Mouse (Mus musculus): ENCODE measurements around the gene Acaa1b. TPM values are rescaled to one million over a fixed set of nuclear protein-coding genes. Genes with fewer than 3 reads are reported as not detected.

Gene Acaa1b
- 0.84 and 1.2 TPM in 2 replicates for polyA plus RNA-seq (2014; fragmentation: Nextera tagmentation; extraction: Ambion mirVana)

DNA sequence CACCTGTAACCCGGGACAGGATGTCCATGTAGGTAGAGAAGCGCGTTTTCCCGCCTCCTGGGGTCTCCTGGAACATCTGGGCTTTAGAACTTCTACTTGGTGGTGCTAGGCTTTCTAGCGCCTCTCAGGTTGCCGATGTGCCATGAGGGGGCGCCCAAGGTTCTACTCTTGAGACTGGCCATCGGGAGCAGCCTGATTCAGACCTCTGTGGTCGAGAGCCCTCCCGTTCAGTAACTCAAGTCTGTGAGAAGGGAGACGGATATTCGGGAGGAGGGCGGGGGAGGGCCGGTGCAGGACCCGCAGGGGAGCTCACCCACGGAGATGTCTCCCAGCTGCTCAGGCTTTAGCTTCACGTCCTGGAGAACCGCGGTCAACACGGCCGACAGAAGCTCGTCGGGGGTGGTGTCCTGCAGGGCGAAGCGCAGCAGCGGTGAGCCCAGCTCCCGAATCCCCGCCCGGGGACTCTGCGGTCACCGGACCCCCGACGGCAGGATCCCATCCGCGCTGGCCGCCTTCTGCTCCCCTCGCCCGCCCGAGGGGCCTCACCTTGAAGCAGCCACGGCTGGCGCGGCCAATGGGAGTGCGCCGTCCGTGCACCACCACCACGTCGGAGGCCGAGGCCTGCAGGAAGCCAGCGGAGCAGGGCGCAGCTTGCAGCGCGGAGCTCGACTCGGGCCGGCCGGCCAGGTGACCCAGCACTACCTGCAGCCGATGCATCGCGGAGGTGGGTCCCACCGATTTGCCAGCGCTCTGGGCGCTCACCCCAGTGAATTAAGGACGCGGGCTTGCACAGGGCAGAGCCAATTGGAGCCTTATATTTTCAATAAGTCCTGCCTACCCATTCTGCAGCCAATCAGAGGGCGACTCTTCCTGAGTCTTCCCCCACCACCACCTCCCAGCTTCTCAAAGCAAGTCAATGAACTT lies at the start of gene Acaa1b:
TSS of gene Acaa1b (minus strand) at position 816 of the 924 bp plus-strand sequence.
- Histone ChIP-seq H3K9ac (ENCODE audit: low read length) (peak within 1 kb of the TSS; percentile 35; the same call in 1 of the 2 replicates), H3K4me3 (ENCODE audit: low read depth, low read length) (peak within 1 kb of the TSS; percentile 43), H3K36me3 (ENCODE audit: control insufficient read depth, insufficient read depth, low read length) (no peaks in the 10 kb centered on the region), H3K4me1 (replicated peaks; ENCODE audit: control insufficient read depth, insufficient read depth, low read length) (no peaks in the 10 kb centered on the region), H3K4me2 (ENCODE audit: low read depth, low read length, severe bottlenecking) (peak within 1 kb of the TSS; percentile 60), H3K9me3 (ENCODE audit: control insufficient read depth, low read length) (no peaks in the 10 kb centered on the region), H3K27ac (ENCODE audit: low read depth, low read length) (no peak within 1 kb of the TSS), H3K27me3 (ENCODE audit: control insufficient read depth, insufficient read depth, low read length) (peaks cover 3% of the 10 kb centered on the region; the same call in 1 of the 2 replicates)
- peak; percentile 90 for ATAC-seq (replicated peaks; ENCODE audit: low FRiP score)
- WGBS = 1% methylated on average over 65 of the region's 65 CpGs
- DNase-seq (ENCODE audit: low spot score) = peak; percentile 89

DNA sequence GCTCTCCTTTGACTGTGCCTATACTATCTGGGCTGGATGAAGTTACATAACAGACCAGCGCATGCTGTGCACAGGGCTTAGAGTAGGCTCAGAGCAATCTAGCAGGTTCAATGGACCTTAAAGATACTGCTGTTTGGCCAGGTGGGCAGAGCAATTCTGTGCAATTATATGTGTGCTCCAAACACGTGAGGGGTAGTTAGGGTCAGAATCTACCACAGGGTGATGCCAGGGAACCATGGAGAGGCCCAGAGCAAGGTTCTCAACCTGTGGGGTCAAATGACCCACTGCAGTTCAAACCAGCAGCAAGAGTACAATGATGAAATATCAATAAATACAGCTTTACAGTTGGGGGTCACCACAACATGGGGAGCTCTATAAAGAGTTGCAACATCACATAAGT lies 49.8 kb upstream of the Acaa1b start:
- DNase-seq (ENCODE audit: low spot score) (no peak), ATAC-seq (replicated peaks; ENCODE audit: low FRiP score) (no peak)
- no peaks in the 10 kb centered on the region for H3K36me3 ChIP-seq (ENCODE audit: control insufficient read depth, insufficient read depth, low read length)
- H3K4me3 ChIP-seq (ENCODE audit: low read depth, low read length) = no peak overlapping the region
- H3K9ac ChIP-seq (ENCODE audit: low read length) = no peak overlapping the region
- H3K4me1 ChIP-seq (replicated peaks; ENCODE audit: control insufficient read depth, insufficient read depth, low read length) = no peaks in the 10 kb centered on the region
- no peaks in the 10 kb centered on the region; the same call in 1 of the 2 replicates for H3K9me3 ChIP-seq (ENCODE audit: control insufficient read depth, low read length)
- 76% methylated on average over 2 of the region's 2 CpGs for WGBS
- H3K27ac ChIP-seq (ENCODE audit: low read depth, low read length) = no peak overlapping the region
- H3K27me3 ChIP-seq (ENCODE audit: control insufficient read depth, insufficient read depth, low read length) = no peaks in the 10 kb centered on the region
- no peak overlapping the region for H3K4me2 ChIP-seq (ENCODE audit: low read depth, low read length, severe bottlenecking)

GRCm38 (mm10) chr9:119205756-119206155 lies 48.9 kb upstream of the Acaa1b start:
- Histone ChIP-seq H3K36me3 (ENCODE audit: control insufficient read depth, insufficient read depth, low read length) (no peaks in the 10 kb centered on the region), H3K27me3 (ENCODE audit: control insufficient read depth, insufficient read depth, low read length) (no peaks in the 10 kb centered on the region), H3K9ac (ENCODE audit: low read length) (no peak overlapping the region), H3K27ac (ENCODE audit: low read depth, low read length) (no peak overlapping the region), H3K4me2 (ENCODE audit: low read depth, low read length, severe bottlenecking) (no peak overlapping the region), H3K4me3 (ENCODE audit: low read depth, low read length) (no peak overlapping the region), H3K9me3 (ENCODE audit: control insufficient read depth, low read length) (no peaks in the 10 kb centered on the region; the same call in 1 of the 2 replicates), H3K4me1 (replicated peaks; ENCODE audit: control insufficient read depth, insufficient read depth, low read length) (no peaks in the 10 kb centered on the region)
- ATAC-seq (replicated peaks; ENCODE audit: low FRiP score) (no peak), DNase-seq (ENCODE audit: low spot score) (no peak)
- WGBS = 93% methylated on average over 5 of the region's 5 CpGs

- no peak for ATAC-seq (replicated peaks; ENCODE audit: low FRiP score)
- Histone ChIP-seq H3K27me3 (ENCODE audit: control insufficient read depth, insufficient read depth, low read length) (no peaks in the 10 kb centered on the region), H3K4me3 (ENCODE audit: low read depth, low read length) (no peak overlapping the region), H3K4me2 (ENCODE audit: low read depth, low read length, severe bottlenecking) (no peak overlapping the region), H3K27ac (ENCODE audit: low read depth, low read length) (no peak overlapping the region), H3K36me3 (ENCODE audit: control insufficient read depth, insufficient read depth, low read length) (no peaks in the 10 kb centered on the region), H3K9me3 (ENCODE audit: control insufficient read depth, low read length) (no peaks in the 10 kb centered on the region; the same call in 1 of the 2 replicates), H3K4me1 (replicated peaks; ENCODE audit: control insufficient read depth, insufficient read depth, low read length) (no peaks in the 10 kb centered on the region), H3K9ac (ENCODE audit: low read length) (no peak overlapping the region)
- 98% methylated on average over 9 of the region's 9 CpGs for WGBS
- no peak for DNase-seq (ENCODE audit: low spot score)
Observed at GRCm38 (mm10) chr9:119203617-119204016, 46.7 kb upstream of the Acaa1b start.

GRCm38 (mm10) chr9:119201653-119202052 lies 44.8 kb upstream of the Acaa1b start:
- ATAC-seq (replicated peaks; ENCODE audit: low FRiP score) (no peak), DNase-seq (ENCODE audit: low spot score) (no peak)
- Histone ChIP-seq H3K4me2 (ENCODE audit: low read depth, low read length, severe bottlenecking) (no peak overlapping the region), H3K27ac (ENCODE audit: low read depth, low read length) (no peak overlapping the region), H3K9ac (ENCODE audit: low read length) (no peak overlapping the region), H3K4me1 (replicated peaks; ENCODE audit: control insufficient read depth, insufficient read depth, low read length) (no peaks in the 10 kb centered on the region), H3K36me3 (ENCODE audit: control insufficient read depth, insufficient read depth, low read length) (no peaks in the 10 kb centered on the region), H3K27me3 (ENCODE audit: control insufficient read depth, insufficient read depth, low read length) (no peaks in the 10 kb centered on the region), H3K4me3 (ENCODE audit: low read depth, low read length) (no peak overlapping the region), H3K9me3 (ENCODE audit: control insufficient read depth, low read length) (no peaks in the 10 kb centered on the region; the same call in 1 of the 2 replicates)
- 92% methylated on average over 5 of the region's 5 CpGs for WGBS

DNA sequence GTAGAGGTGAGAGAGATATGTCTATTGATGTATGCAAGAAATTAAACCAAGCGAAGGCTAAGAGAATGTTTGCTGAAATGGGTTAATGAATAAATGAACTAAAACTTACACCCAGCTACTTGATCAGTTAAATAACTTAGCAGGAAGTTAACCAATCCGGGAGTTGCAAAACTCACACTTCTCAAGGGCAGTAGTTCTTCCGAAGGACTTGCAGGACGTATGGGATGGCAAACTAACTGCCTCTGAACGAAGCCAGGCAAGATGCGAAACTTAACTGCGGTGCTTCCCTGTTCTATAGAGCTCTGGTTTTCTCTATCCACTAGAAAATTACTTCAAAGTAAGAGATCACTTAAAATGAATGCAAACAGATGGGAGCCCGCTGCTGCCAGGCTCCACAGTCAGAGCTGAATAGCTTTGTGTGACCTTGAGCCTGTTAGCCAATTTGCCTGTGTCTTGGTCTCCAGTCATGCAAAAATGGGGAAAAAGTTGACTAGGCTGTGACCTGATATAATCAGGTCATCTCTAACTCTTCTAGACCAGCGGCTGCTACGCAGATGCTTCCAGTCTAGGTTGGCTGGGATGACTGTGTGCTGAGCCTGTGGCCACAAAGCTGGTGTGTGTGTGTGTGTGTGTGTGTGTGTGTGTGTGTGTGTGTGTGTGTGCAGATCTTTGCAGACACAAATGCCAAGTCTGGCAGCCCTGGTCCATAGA lies 42.4 kb upstream of the Acaa1b start:
- Histone ChIP-seq H3K9me3 (ENCODE audit: control insufficient read depth, low read length) (no peaks in the 10 kb centered on the region; the same call in 1 of the 2 replicates), H3K9ac (ENCODE audit: low read length) (no peak overlapping the region), H3K27ac (ENCODE audit: low read depth, low read length) (no peak overlapping the region), H3K4me2 (ENCODE audit: low read depth, low read length, severe bottlenecking) (no peak overlapping the region), H3K36me3 (ENCODE audit: control insufficient read depth, insufficient read depth, low read length) (no peaks in the 10 kb centered on the region), H3K4me1 (replicated peaks; ENCODE audit: control insufficient read depth, insufficient read depth, low read length) (no peaks in the 10 kb centered on the region), H3K4me3 (ENCODE audit: low read depth, low read length) (no peak overlapping the region), H3K27me3 (ENCODE audit: control insufficient read depth, insufficient read depth, low read length) (no peaks in the 10 kb centered on the region)
- DNase-seq (ENCODE audit: low spot score) = no peak
- WGBS = 87% methylated on average over 10 of the region's 10 CpGs
- ATAC-seq (replicated peaks; ENCODE audit: low FRiP score) = no peak

- Histone ChIP-seq H3K9ac (ENCODE audit: low read length) (no peak overlapping the region), H3K4me1 (replicated peaks; ENCODE audit: control insufficient read depth, insufficient read depth, low read length) (no peaks in the 10 kb centered on the region), H3K36me3 (ENCODE audit: control insufficient read depth, insufficient read depth, low read length) (no peaks in the 10 kb centered on the region), H3K4me3 (ENCODE audit: low read depth, low read length) (no peak overlapping the region), H3K9me3 (ENCODE audit: control insufficient read depth, low read length) (no peaks in the 10 kb centered on the region), H3K27me3 (ENCODE audit: control insufficient read depth, insufficient read depth, low read length) (no peaks in the 10 kb centered on the region), H3K27ac (ENCODE audit: low read depth, low read length) (no peak overlapping the region), H3K4me2 (ENCODE audit: low read depth, low read length, severe bottlenecking) (no peak overlapping the region)
- DNase-seq (ENCODE audit: low spot score) (peak; percentile 66), ATAC-seq (replicated peaks; ENCODE audit: low FRiP score) (no peak)
- 33% methylated on average over 11 of the region's 11 CpGs for WGBS
Observed at GRCm38 (mm10) chr9:119192202-119192990, 35.5 kb upstream of the Acaa1b start.

- 71% methylated on average over 3 of the region's 3 CpGs for WGBS
Observed at GRCm38 (mm10) chr9:119181241-119181728, 24.4 kb upstream of the Acaa1b start.

More at GRCm38 (mm10) chr9:119181241-119181728, 24.4 kb upstream of the Acaa1b start:
- Histone ChIP-seq H3K4me2 (ENCODE audit: low read depth, low read length, severe bottlenecking) (no peak overlapping the region), H3K27ac (ENCODE audit: low read depth, low read length) (no peak overlapping the region), H3K4me1 (replicated peaks; ENCODE audit: control insufficient read depth, insufficient read depth, low read length) (no peaks in the 10 kb centered on the region), H3K9me3 (ENCODE audit: control insufficient read depth, low read length) (no peaks in the 10 kb centered on the region), H3K9ac (ENCODE audit: low read length) (no peak overlapping the region), H3K36me3 (ENCODE audit: control insufficient read depth, insufficient read depth, low read length) (no peaks in the 10 kb centered on the region), H3K27me3 (ENCODE audit: control insufficient read depth, insufficient read depth, low read length) (no peaks in the 10 kb centered on the region), H3K4me3 (ENCODE audit: low read depth, low read length) (no peak overlapping the region)
- no peak for ATAC-seq (replicated peaks; ENCODE audit: low FRiP score)
- DNase-seq (ENCODE audit: low spot score) = no peak
